Mouse (Mus musculus): ENCODE measurements at regions not wholly inside any gene's neighbourhood (a gene's known extent, or its start where the extent isn't known, plus 50 kb on each side); places are given as distances from the start of the nearest gene placed in this dataset.

DNA sequence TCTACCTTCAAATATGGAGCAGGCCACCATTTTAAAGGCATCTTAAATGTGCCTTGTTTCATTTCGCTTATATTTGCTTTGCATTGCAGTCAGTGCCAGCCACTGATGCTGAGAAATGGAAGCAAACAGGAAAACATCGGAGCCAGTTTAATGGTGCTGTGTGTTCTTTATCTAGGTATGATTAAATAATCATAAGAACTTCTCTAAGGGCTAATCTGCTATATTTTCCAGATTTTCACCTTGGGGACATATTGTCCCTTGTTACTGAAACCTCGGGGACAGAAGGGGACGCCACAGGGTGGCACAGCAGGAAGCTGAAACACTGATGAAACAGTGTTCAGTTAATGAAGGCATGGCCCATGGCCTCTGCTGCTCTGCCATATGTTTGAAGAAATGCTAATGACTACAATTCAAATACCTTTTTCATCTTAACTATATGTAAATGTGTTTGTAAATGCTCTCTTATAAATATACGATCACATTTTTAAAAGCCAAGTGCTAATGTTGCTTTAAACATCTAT is 562.6 kb downstream of the Etv1 start:
- Histone ChIP-seq H3K4me3 (ENCODE audit: low read depth, low read length) (no peak overlapping the region), H3K9ac (ENCODE audit: low read length) (no peak overlapping the region), H3K27ac (ENCODE audit: low read depth) (no peak overlapping the region), H3K4me2 (ENCODE audit: low read length) (no peak overlapping the region), H3K27me3 (replicated peaks; ENCODE audit: control insufficient read depth, insufficient read depth, low read length) (no peaks in the 10 kb centered on the region), H3K36me3 (ENCODE audit: control insufficient read depth, insufficient read depth, low read length) (no peaks in the 10 kb centered on the region), H3K9me3 (ENCODE audit: control insufficient read depth, low read length) (no peaks in the 10 kb centered on the region), H3K4me1 (replicated peaks; ENCODE audit: control insufficient read depth, insufficient read depth, low read length) (no peaks in the 10 kb centered on the region)
- ATAC-seq (replicated peaks; ENCODE audit: low FRiP score, low TSS enrichment, low read depth) (no peak), DNase-seq (ENCODE audit: low spot score) (no peak)
- WGBS: 90% methylated on average over 5 of the region's 5 CpGs

DNA sequence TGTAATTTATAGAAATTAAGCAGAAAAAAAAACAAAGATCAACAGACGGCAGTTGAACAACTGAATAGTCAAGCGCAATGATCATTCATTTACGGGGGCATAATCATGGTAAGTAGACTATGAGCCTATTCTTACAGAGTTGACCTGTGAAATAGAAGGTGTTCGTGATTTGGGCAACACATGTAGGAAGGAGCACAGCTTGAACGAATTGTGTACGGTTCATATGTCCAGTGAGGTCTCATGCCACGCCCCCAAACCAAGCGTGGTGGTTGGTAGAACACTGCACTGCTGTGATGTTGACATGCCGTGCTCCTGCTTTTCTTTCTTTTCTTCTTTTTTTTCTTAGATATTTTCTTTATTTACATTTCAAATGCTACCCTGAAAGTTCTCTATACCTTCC is 563.1 kb downstream of the Etv1 start:
- 89% methylated on average over 9 of the region's 9 CpGs for WGBS
- H3K36me3 ChIP-seq (ENCODE audit: control insufficient read depth, insufficient read depth, low read length): no peaks in the 10 kb centered on the region
- H3K27me3 ChIP-seq (replicated peaks; ENCODE audit: control insufficient read depth, insufficient read depth, low read length): no peaks in the 10 kb centered on the region
- H3K4me3 ChIP-seq (ENCODE audit: low read depth, low read length): no peak overlapping the region
- H3K4me1 ChIP-seq (replicated peaks; ENCODE audit: control insufficient read depth, insufficient read depth, low read length): no peaks in the 10 kb centered on the region
- DNase-seq (ENCODE audit: low spot score) (no peak), ATAC-seq (replicated peaks; ENCODE audit: low FRiP score, low TSS enrichment, low read depth) (no peak)
- H3K27ac ChIP-seq (ENCODE audit: low read depth): no peak overlapping the region
- H3K9me3 ChIP-seq (ENCODE audit: control insufficient read depth, low read length): no peaks in the 10 kb centered on the region
- H3K4me2 ChIP-seq (ENCODE audit: low read length): no peak overlapping the region
- no peak overlapping the region for H3K9ac ChIP-seq (ENCODE audit: low read length)

DNA sequence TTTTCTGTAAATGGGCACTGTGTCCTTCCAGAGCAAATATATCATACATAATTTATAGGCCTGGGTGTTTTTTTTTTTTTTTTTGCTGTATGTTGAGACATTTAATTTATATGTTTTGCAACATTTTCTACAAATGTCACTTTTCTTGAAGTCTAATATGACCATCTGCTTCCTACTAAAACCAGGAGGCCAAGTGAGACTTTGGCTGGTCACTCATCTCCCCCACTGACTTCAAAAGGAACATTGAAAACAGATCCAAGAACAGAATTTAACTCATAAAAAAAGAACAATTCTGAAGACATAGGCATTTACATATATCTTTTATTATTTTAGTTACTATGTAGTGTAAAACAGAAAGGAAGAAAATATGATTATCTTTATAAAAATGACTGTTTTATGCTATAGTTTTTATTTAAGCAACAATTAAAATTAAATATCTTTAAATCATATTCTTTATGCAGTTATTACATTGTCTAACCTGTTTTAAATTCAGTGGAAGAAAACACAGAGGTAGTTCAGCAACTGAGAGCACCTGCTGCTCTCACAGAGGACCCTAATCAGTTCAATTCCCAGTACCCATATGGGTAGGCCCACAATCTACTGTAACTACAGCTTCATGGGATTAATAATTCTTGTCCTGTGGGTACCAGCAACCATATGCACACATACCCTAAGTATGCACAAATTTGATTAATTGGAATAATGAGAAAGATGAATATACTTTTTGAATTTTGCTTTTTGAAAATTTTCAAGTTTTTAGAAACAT is 592.5 kb downstream of the Etv1 start:
- H3K4me2 ChIP-seq (ENCODE audit: low read length): no peak overlapping the region
- no peaks in the 10 kb centered on the region for H3K9me3 ChIP-seq (ENCODE audit: control insufficient read depth, low read length)
- no peak for ATAC-seq (replicated peaks; ENCODE audit: low FRiP score, low TSS enrichment, low read depth)

DNA sequence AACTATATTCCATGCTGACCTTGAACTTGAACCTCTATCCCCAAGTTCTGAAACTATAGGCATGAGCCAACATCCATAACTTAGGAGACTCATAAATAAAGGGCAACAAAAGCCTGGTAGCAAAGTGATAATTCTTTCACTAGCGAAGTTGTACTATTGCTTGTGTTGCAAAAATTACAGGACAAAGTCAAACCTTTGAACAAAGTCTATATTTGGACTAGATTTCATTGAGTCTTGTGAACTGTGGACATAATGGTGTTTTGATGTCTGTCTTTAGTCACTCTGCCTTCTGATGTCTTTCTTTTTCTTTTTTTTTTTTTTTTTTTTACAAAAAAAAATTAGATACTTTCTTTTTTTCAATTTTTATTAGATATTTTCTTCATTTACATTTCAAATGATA is 594.5 kb downstream of the Etv1 start:
- no peaks in the 10 kb centered on the region for H3K4me1 ChIP-seq (replicated peaks; ENCODE audit: control insufficient read depth, insufficient read depth, low read length)
- H3K27me3 ChIP-seq (replicated peaks; ENCODE audit: control insufficient read depth, insufficient read depth, low read length): no peaks in the 10 kb centered on the region
- no peaks in the 10 kb centered on the region for H3K9me3 ChIP-seq (ENCODE audit: control insufficient read depth, low read length)
- H3K36me3 ChIP-seq (ENCODE audit: control insufficient read depth, insufficient read depth, low read length): no peaks in the 10 kb centered on the region
- H3K4me3 ChIP-seq (ENCODE audit: low read depth, low read length): no peak overlapping the region
- no peak overlapping the region for H3K4me2 ChIP-seq (ENCODE audit: low read length)
- ATAC-seq (replicated peaks; ENCODE audit: low FRiP score, low TSS enrichment, low read depth): no peak
- no peak overlapping the region for H3K9ac ChIP-seq (ENCODE audit: low read length)
- no peak for DNase-seq (ENCODE audit: low spot score)
- no peak overlapping the region for H3K27ac ChIP-seq (ENCODE audit: low read depth)
- WGBS: 95% methylated on average over 1 of the region's 1 CpGs

More for the DNA sequence above, 592.5 kb downstream of the Etv1 start:
- no peak overlapping the region for H3K9ac ChIP-seq (ENCODE audit: low read length)
- H3K27me3 ChIP-seq (replicated peaks; ENCODE audit: control insufficient read depth, insufficient read depth, low read length): no peaks in the 10 kb centered on the region
- no peak overlapping the region for H3K4me3 ChIP-seq (ENCODE audit: low read depth, low read length)
- no peaks in the 10 kb centered on the region for H3K4me1 ChIP-seq (replicated peaks; ENCODE audit: control insufficient read depth, insufficient read depth, low read length)
- no peak for DNase-seq (ENCODE audit: low spot score)
- H3K36me3 ChIP-seq (ENCODE audit: control insufficient read depth, insufficient read depth, low read length): no peaks in the 10 kb centered on the region
- H3K27ac ChIP-seq (ENCODE audit: low read depth): no peak overlapping the region
